Mouse (Mus musculus): ENCODE data around the gene Kbtbd6.
"Not testable (repeated sequence)": the region's sequence is repeated elsewhere in the genome, so short reads cannot be mapped to it uniquely, and the experiment has no call there.

Gene Kbtbd6

GRCm38 (mm10) chr14:79451681-79452590 is at the start of gene Kbtbd6:
Kbtbd6 (plus strand) TSS chr14:79451835.
- DNase-seq (ENCODE audit: low read depth, low spot score) = peak; percentile 83

DNA sequence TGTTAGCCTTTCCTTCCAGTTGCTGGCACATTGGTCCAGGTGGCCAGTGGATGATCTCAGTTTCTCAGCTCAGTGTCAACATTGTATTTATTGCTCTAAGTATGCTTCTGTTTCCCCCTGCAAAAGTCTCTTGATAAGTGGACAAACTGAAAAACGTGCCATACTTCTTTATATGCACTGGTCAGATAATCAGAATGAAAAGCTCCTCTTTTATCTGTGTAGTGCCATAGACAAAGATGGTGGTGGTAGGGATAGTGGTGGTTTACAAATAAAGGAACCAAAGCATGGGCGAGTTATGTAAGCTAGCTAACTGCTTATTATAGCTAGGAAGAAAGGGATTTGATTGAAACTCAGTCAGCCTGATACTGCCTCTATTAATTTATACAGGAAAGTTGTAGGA is 44.0 kb upstream of the Kbtbd6 start:
- DNase-seq (ENCODE audit: low read depth, low spot score) = no peak

GRCm38 (mm10) chr14:79409278-79409830 is 42.3 kb upstream of the Kbtbd6 start:
- no peak for DNase-seq (ENCODE audit: low read depth, low spot score)

- DNase-seq (ENCODE audit: low read depth, low spot score) = no peak
These were observed 41.0 kb upstream of the Kbtbd6 start for GRCm38 (mm10) chr14:79410662-79411061.

DNA sequence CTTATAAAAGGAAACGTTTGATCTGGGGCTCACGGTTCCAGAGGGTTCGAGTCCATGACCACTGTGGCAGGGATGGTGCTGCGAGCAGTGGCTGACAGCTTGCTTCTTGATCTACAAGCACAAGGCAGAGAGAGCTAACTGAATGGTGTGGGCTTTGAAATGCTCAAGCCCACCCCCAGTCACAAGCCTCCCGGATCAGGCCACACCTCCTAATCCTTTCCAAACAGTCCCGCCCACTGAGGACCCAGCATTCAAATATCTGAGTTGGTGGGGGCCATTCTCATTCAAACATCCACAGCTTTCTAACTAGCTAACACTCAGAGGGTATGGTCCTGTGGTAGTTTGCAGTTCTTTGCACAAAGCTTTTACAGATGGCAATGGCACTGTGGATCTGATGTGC is 38.5 kb upstream of the Kbtbd6 start:
- DNase-seq (ENCODE audit: low read depth, low spot score) = no peak

GRCm38 (mm10) chr14:79420083-79420685 is 31.5 kb upstream of the Kbtbd6 start:
- DNase-seq (ENCODE audit: low read depth, low spot score) = no peak

DNA sequence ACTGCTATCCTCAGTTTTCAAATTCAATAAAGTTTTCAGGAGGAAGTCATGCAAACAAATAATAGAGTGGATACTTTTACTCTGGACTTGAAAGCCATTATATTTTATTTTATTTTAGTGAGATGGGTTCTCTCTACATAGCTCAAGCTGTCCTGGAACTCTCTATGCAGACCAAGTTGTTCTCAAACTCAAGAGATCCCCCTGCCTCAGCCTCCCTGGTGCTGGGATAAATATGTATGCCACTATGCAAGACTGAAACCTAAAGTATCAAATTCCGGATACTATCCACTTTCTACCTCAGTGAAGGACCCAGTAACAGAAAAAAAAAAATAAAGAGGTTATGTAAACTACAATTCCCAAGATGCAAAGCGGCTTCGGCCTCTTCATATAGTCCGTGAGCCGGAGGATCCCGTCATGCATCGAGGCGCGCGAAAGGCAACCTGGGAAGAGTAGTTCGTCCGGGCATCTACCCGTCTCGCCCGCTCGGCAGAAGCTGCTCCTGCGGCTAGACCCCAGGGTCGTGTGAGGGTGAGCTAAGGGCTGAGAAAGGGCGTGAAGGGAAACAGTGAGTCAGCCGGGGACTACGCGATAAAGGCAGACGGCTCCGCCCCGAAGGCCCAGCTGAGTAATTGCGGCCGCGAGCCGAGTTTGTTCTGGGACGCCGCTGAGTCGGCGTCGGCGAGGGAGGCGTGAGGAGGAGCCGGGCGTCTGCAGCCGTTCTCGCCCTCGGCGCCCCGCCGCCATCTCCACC is 25.5 kb upstream of the Kbtbd6 start, which contains the start of gene Kbtbd7:
Gene Kbtbd7, plus strand, starts transcription at position 533 of the 751 bp plus-strand sequence.
- peak; percentile 90 for DNase-seq (ENCODE audit: low read depth, low spot score)

DNA sequence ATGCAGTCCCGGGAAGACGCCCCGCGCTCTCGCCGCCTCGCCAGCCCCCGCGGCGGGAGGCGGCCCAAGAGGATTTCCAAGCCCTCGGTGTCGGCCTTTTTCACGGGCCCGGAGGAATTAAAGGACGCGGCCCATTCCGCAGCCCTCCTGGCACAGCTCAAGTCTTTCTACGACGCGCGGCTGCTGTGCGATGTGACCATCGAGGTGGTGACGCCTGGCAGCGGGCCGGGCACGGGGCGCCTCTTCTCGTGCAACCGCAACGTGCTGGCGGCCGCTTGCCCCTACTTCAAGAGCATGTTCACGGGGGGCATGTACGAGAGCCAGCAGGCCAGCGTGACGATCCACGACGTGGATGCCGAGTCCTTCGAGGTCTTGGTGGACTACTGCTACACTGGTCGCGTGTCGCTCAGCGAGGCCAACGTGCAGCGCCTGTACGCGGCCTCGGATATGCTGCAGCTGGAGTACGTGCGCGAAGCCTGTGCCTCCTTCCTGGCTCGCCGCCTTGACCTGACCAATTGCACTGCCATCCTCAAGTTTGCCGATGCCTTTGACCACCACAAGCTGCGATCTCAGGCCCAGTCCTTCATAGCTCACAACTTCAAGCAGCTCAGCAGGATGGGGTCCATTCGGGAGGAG is 24.8 kb upstream of the Kbtbd6 start:
- DNase-seq (ENCODE audit: low read depth, low spot score) = not testable (repeated sequence)

DNA sequence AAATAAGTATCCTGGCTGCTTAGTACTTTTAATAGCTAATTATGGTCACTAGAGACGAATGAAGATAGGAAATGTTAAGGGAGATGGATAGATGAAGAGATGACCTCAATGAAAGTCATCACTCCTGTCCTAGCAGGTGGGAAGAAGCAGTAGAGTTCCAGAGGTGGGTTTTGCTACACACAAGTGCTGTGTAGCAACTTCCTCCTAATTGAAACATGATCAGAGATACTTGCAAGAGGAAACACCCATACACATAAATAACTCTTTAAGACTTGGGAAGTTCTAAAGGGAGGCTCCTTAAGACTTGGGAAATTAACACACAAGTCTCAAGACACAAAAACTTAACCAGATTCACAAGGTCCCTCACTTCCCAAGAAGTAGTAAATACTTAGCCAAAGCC is 17.6 kb upstream of the Kbtbd6 start:
- DNase-seq (ENCODE audit: low read depth, low spot score) = no peak

DNA sequence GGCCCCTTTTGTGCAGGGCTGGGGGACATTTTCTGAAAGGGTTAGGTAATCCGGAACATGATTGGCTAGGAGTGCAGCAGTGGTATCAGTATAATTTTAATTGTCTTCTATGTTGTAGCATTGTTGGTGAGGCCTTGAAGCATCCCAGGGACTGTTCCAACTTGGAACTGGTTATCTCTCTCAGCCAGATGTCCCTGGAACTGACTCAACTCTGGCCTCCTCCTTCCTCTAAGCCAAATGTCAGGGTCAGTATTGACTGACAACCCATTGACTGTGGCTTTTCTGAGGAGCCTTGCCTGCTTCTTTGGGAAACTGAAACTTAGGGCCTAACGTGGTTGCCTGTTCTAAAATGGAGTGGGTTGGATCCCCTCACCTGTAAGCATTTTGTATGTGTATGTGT is 11.0 kb upstream of the Kbtbd6 start:
- no peak for DNase-seq (ENCODE audit: low read depth, low spot score)

DNA sequence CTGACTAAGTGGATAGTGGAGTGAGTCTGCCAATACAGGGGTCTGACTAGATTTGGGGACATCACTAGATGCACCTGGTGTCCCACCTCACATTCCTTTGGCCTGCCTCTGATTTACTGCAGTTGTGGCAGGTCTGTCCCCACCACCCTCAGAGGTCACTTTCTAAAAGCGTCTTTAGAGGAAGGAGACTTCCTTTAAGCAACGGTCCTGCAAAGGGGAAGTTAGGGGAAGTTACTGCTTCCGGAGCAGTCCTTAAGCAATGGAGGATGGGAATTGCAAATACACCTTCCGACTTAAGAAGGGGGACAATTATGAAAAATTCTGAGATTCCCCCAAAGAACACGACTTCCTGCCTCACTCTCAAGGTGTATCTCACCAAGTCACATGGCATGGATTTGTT is 10.2 kb upstream of the Kbtbd6 start:
- DNase-seq (ENCODE audit: low read depth, low spot score) = no peak

DNA sequence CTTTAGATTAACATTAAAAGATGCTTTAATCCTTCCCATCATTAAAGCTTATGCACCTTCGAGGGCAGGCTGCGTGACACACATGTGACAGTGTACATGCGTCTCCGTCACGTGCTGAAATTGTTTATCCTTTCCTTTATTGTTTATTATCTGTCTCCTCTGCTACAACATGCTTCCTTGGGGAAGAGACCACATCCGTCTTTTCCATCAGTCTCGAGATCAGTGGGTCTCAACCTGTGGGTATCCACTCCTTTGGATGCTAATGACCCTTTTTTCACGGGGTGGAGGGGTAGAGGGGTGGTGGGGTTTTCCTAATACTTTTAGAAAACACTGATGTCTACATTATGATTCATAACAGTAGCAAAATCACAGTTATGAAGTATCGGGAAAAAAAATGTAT is 7.0 kb upstream of the Kbtbd6 start:
- DNase-seq (ENCODE audit: low read depth, low spot score) = no peak

- no peak for DNase-seq (ENCODE audit: low read depth, low spot score)
These were observed 6.5 kb upstream of the Kbtbd6 start for GRCm38 (mm10) chr14:79445055-79445620.

DNA sequence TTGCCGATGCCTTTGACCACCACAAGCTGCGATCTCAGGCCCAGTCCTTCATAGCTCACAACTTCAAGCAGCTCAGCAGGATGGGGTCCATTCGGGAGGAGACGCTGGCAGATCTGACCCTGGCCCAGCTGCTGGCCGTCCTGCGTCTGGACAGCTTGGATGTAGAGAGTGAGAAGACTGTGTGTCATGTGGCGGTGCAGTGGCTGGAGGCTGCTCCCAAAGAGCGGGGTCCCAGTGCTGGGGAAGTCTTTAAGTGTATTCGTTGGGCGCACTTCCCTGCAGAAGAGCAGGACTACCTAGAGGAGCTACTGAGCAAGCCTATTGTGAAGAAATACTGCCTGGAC is 928 bp downstream of the Kbtbd6 start:
- not testable (repeated sequence) for DNase-seq (ENCODE audit: low read depth, low spot score)

DNA sequence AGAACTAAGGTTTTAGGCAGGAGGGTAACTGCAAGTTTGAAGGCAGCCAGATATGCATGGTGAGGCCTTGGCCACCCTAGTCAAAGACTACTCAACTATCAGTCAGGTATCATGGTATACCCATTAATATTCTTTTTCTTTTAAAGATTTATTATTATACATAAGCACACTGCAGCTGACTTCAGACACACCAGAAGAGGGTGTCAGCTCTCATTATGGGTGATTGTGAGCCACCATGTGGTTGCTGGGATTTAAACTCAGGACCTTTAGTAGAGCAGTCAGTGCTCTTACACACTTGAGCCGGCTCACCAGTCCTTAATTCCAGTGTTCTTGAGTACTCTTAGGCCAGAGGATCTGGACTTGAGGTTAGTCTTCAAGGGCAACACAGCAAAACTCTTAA is 8.8 kb downstream of the Kbtbd6 start:
- no peak for DNase-seq (ENCODE audit: low read depth, low spot score)

GRCm38 (mm10) chr14:79460988-79461387 is 9.4 kb downstream of the Kbtbd6 start:
- DNase-seq (ENCODE audit: low read depth, low spot score) = no peak

- no peak for DNase-seq (ENCODE audit: low read depth, low spot score)
These were observed 14.0 kb downstream of the Kbtbd6 start for GRCm38 (mm10) chr14:79465623-79466022.

- no peak for DNase-seq (ENCODE audit: low read depth, low spot score)
These were observed 16.0 kb downstream of the Kbtbd6 start for GRCm38 (mm10) chr14:79467621-79468020.

DNA sequence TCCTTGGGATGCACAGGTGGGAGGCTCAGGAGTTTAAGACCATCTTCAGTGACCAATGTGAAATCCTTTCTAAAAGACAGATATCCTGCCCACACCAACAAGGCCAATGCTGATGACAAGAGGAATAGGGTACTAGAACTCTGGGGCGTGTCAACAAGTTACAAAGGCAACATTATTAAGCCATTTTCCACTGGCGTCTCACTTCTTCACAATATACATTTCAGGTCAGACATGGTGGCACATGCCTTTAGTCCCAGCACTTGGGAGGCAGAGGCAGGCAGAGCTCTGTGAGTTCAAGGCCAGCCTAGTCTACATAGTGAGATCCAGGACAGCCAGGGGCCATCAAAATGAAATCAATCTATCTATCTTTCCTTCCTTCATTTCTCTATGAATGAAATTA is 21.7 kb downstream of the Kbtbd6 start:
- no peak for DNase-seq (ENCODE audit: low read depth, low spot score)

DNA sequence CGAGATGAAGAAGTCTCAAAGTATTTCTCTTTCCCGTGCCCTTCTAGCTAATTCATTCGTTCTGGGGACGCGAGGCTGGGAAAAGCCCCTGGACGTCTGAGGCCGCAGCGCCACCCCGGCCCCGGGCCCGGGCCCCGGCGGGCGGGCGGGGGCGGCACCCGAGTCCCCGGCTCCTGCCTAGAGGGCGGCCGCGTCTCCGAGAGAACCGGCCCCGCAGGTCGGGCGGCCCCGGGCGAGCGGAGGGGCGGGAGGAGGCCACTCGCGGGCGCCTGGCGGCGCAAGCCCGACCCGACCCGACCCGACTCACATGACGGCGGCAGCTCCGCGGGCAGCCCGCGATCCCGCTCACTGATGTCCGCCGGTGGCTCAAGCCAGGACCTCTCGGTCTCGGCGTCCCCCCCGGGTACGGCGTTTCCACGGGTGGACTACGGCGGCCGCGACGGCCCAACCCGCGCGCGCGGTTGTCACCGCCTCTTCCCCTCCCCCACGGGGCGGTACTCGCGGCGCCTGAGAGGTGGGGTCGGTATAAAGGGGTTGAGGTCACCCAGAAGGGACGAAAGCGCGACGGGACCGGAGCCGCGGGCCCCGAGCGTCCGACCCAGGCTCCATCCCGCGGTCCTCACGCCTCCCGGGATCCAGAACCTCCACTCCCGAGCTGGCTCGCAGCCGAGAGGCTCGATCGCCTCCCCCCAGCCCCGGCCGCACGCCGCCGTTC is 29.1 kb downstream of the Kbtbd6 start, which contains the start of gene Elf1:
Gene Elf1, plus strand, starts transcription at position 571 of the 715 bp plus-strand sequence.
- peak; percentile 83 for DNase-seq (ENCODE audit: low read depth, low spot score)
